Mouse (Mus musculus): Measurements from ENCODE around the gene Antxr2. TPM values are rescaled to one million over a fixed set of nuclear protein-coding genes. Genes with fewer than 3 reads are reported as not detected.

The Antxr2 gene
- polyA plus RNA-seq (2016; fragmentation: Nextera tagmentation; extraction: Ambion mirVana) = 13.3 and 14.4 TPM in 2 replicates

- DNase-seq (ENCODE audit: low spot score) = peak; percentile 76
- Histone ChIP-seq H3K27ac (replicated peaks) (peak within 1 kb of the TSS; percentile 97), H3K27me3 (ENCODE audit: low read depth, poor library complexity, severe bottlenecking) (peaks cover 13% of the 10 kb centered on the region), H3K4me1 (peaks cover 30% of the 10 kb centered on the region), H3K36me3 (peaks cover 7% of the 10 kb centered on the region), H3K4me3 (peak within 1 kb of the TSS; percentile 86), H3K9me3 (replicated peaks) (no peaks in the 10 kb centered on the region)
- WGBS = 3% methylated on average over 58 of the region's 58 CpGs
These were observed at the start of gene Antxr2 for GRCm38 (mm10) chr5:98030902-98031641. Gene Antxr2 (minus strand): TSS chr5:98031043.

- H3K9me3 ChIP-seq (replicated peaks) = no peaks in the 10 kb centered on the region
- no peak overlapping the region for H3K4me3 ChIP-seq
- no peak overlapping the region for H3K27ac ChIP-seq (replicated peaks)
- DNase-seq (ENCODE audit: low spot score) = no peak
- no peaks in the 10 kb centered on the region for H3K36me3 ChIP-seq
- no peaks in the 10 kb centered on the region for H3K4me1 ChIP-seq
- H3K27me3 ChIP-seq (ENCODE audit: low read depth, poor library complexity, severe bottlenecking) = no peaks in the 10 kb centered on the region
- WGBS = 86% methylated on average over 3 of the region's 3 CpGs
These were observed 45.8 kb upstream of the Antxr2 start for GRCm38 (mm10) chr5:98076612-98077011.

- Histone ChIP-seq H3K27ac (replicated peaks) (no peak overlapping the region), H3K27me3 (ENCODE audit: low read depth, poor library complexity, severe bottlenecking) (no peaks in the 10 kb centered on the region), H3K4me3 (no peak overlapping the region), H3K9me3 (replicated peaks) (no peaks in the 10 kb centered on the region), H3K4me1 (no peaks in the 10 kb centered on the region), H3K36me3 (no peaks in the 10 kb centered on the region)
- 73% methylated on average over 4 of the region's 4 CpGs for WGBS
- DNase-seq (ENCODE audit: low spot score) = no peak
These were observed 38.3 kb upstream of the Antxr2 start for GRCm38 (mm10) chr5:98069191-98069590.

- 92% methylated on average over 6 of the region's 6 CpGs for WGBS
- Histone ChIP-seq H3K27me3 (ENCODE audit: low read depth, poor library complexity, severe bottlenecking) (no peaks in the 10 kb centered on the region), H3K4me3 (no peak overlapping the region), H3K36me3 (no peaks in the 10 kb centered on the region), H3K27ac (replicated peaks) (no peak overlapping the region), H3K4me1 (no peaks in the 10 kb centered on the region), H3K9me3 (replicated peaks) (no peaks in the 10 kb centered on the region)
- DNase-seq (ENCODE audit: low spot score) = no peak
These were observed 24.4 kb upstream of the Antxr2 start for GRCm38 (mm10) chr5:98055275-98055674.

GRCm38 (mm10) chr5:98054834-98055233 lies 24.0 kb upstream of the Antxr2 start:
- H3K27ac ChIP-seq (replicated peaks) = no peak overlapping the region
- no peaks in the 10 kb centered on the region for H3K9me3 ChIP-seq (replicated peaks)
- H3K27me3 ChIP-seq (ENCODE audit: low read depth, poor library complexity, severe bottlenecking) = no peaks in the 10 kb centered on the region
- no peaks in the 10 kb centered on the region for H3K36me3 ChIP-seq
- no peak for DNase-seq (ENCODE audit: low spot score)
- 89% methylated on average over 1 of the region's 1 CpGs for WGBS
- no peak overlapping the region for H3K4me3 ChIP-seq
- H3K4me1 ChIP-seq = no peaks in the 10 kb centered on the region

- Histone ChIP-seq H3K27me3 (ENCODE audit: low read depth, poor library complexity, severe bottlenecking) (peaks cover 13% of the 10 kb centered on the region), H3K36me3 (no peaks in the 10 kb centered on the region), H3K9me3 (replicated peaks) (no peaks in the 10 kb centered on the region), H3K4me1 (peaks cover 8% of the 10 kb centered on the region), H3K4me3 (no peak overlapping the region), H3K27ac (replicated peaks) (no peak overlapping the region)
- WGBS = 91% methylated on average over 2 of the region's 2 CpGs
- no peak for DNase-seq (ENCODE audit: low spot score)
These were observed 4.1 kb upstream of the Antxr2 start for GRCm38 (mm10) chr5:98034928-98035327.

- Histone ChIP-seq H3K4me3 (no peak overlapping the region), H3K9me3 (replicated peaks) (no peaks in the 10 kb centered on the region), H3K4me1 (peaks cover 15% of the 10 kb centered on the region), H3K36me3 (no peaks in the 10 kb centered on the region), H3K27ac (replicated peaks) (no peak overlapping the region), H3K27me3 (ENCODE audit: low read depth, poor library complexity, severe bottlenecking) (peaks cover 13% of the 10 kb centered on the region)
- no peak for DNase-seq (ENCODE audit: low spot score)
- WGBS = 60% methylated on average over 2 of the region's 2 CpGs
These were observed 3.4 kb upstream of the Antxr2 start for GRCm38 (mm10) chr5:98034207-98034606.

- Histone ChIP-seq H3K4me1 (peaks cover 27% of the 10 kb centered on the region), H3K27me3 (ENCODE audit: low read depth, poor library complexity, severe bottlenecking) (peaks cover 13% of the 10 kb centered on the region)
- 71% methylated on average over 7 of the region's 7 CpGs for WGBS
These were observed 2.1 kb upstream of the Antxr2 start for GRCm38 (mm10) chr5:98032803-98033420.

GRCm38 (mm10) chr5:98030091-98030901 lies 547 bp downstream of the Antxr2 start:
- WGBS = under 1% methylated on average over 36 of the region's 36 CpGs

More at GRCm38 (mm10) chr5:98032803-98033420, 2.1 kb upstream of the Antxr2 start:
- no peak for DNase-seq (ENCODE audit: low spot score)
- H3K36me3 ChIP-seq = no peaks in the 10 kb centered on the region
- H3K9me3 ChIP-seq (replicated peaks) = no peaks in the 10 kb centered on the region
- H3K27ac ChIP-seq (replicated peaks) = no peak overlapping the region
- no peak overlapping the region for H3K4me3 ChIP-seq

GRCm38 (mm10) chr5:98027688-98028389 lies 3.0 kb downstream of the Antxr2 start:
- Histone ChIP-seq H3K4me1 (peaks cover 30% of the 10 kb centered on the region), H3K4me3 (no peak overlapping the region), H3K27me3 (ENCODE audit: low read depth, poor library complexity, severe bottlenecking) (peaks cover 13% of the 10 kb centered on the region), H3K36me3 (peaks cover 20% of the 10 kb centered on the region), H3K9me3 (replicated peaks) (no peaks in the 10 kb centered on the region), H3K27ac (replicated peaks) (no peak overlapping the region)
- DNase-seq (ENCODE audit: low spot score) = no peak
- 83% methylated on average over 8 of the region's 8 CpGs for WGBS

More at GRCm38 (mm10) chr5:98030091-98030901, 547 bp downstream of the Antxr2 start:
- Histone ChIP-seq H3K27ac (replicated peaks) (peak overlapping the region; percentile 97), H3K9me3 (replicated peaks) (no peaks in the 10 kb centered on the region), H3K36me3 (peaks cover 15% of the 10 kb centered on the region), H3K4me3 (peak overlapping the region; percentile 86), H3K4me1 (peaks cover 30% of the 10 kb centered on the region), H3K27me3 (ENCODE audit: low read depth, poor library complexity, severe bottlenecking) (peaks cover 13% of the 10 kb centered on the region)
- DNase-seq (ENCODE audit: low spot score) = peak; percentile 84

- Histone ChIP-seq H3K27me3 (ENCODE audit: low read depth, poor library complexity, severe bottlenecking) (no peaks in the 10 kb centered on the region), H3K4me3 (no peak overlapping the region), H3K27ac (replicated peaks) (no peak overlapping the region), H3K9me3 (replicated peaks) (no peaks in the 10 kb centered on the region), H3K4me1 (peaks cover 25% of the 10 kb centered on the region), H3K36me3 (peaks cover 28% of the 10 kb centered on the region)
- 90% methylated on average over 2 of the region's 2 CpGs for WGBS
- no peak for DNase-seq (ENCODE audit: low spot score)
These were observed 4.9 kb downstream of the Antxr2 start for GRCm38 (mm10) chr5:98025921-98026320.

- Histone ChIP-seq H3K4me1 (peaks cover 18% of the 10 kb centered on the region), H3K27ac (replicated peaks) (no peak overlapping the region), H3K4me3 (no peak overlapping the region), H3K27me3 (ENCODE audit: low read depth, poor library complexity, severe bottlenecking) (no peaks in the 10 kb centered on the region), H3K9me3 (replicated peaks) (no peaks in the 10 kb centered on the region), H3K36me3 (peaks cover 41% of the 10 kb centered on the region)
- DNase-seq (ENCODE audit: low spot score) = no peak
- WGBS = 92% methylated on average over 2 of the region's 2 CpGs
These were observed 6.3 kb downstream of the Antxr2 start for GRCm38 (mm10) chr5:98024545-98024944.

Data from midbrain, embryonic 10.5 days (tissue).